Comparison of ENCODE assay signal across 7 mouse cellular contexts in the genomic region with DNA sequence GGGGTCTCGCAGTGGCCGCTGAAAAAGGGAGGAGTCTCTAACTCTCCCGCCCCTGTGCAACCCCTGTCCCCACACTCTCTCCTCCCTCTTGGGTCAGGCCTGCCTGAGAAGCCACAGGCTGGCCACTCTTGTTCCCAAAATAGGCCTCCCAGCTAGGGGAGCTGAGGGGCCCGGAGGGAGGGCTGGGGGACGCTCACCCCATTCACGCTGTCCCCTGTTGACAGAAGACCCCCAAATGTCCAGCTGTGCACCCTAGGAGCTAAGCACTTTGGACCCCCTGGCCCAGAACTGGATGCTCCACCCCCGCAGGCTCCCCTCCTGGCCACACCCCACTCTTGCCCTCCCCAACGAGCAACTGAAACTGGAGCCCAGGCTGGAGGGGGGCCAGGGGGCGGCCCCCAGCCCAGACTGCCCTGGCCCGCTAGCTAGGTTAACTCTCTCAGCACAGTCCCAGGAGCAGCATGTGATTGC. TPM values are rescaled to one million over a fixed set of nuclear protein-coding genes. Genes with fewer than 3 reads are reported as not detected.
DNase-seq lines count a peak whose midpoint lies in the region; ATAC-seq and TF ChIP-seq lines count a peak whose summit lies in the region.

No protein-coding gene starts in this region.

- ATAC-seq in hindbrain, embryonic 14.5 days (ENCODE audit: low FRiP score) = peak; percentile 15; the same call in 1 of the 2 replicates
- no peak for ATAC-seq in inflammation-experienced regulatory T-cells, adult 6 months

- H3K36me3 ChIP-seq in hindbrain, embryonic 14.5 days (replicated peaks; ENCODE audit: control insufficient read depth, insufficient read depth) = no peaks in the 10 kb centered on the region

- no peak for TF ChIP-seq CTCF in olfactory bulb, adult 2 months (IDR thresholded peaks at IDR 0.05; ENCODE audit: insufficient read depth, low read depth, low read length)

- no peak for TF ChIP-seq POLR2A in olfactory bulb, adult 2 months (IDR thresholded peaks at IDR 0.05; ENCODE audit: insufficient read depth, low read depth, low read length)

- H3K9ac ChIP-seq in hindbrain, embryonic 14.5 days = no peak overlapping the region

- H3K27ac ChIP-seq in hindbrain, embryonic 14.5 days = no peak overlapping the region
- no peak overlapping the region for H3K27ac ChIP-seq in olfactory bulb, adult 2 months (ENCODE audit: insufficient read depth, low read depth, low read length)

- H3K9me3 ChIP-seq in hindbrain, embryonic 14.5 days (ENCODE audit: control insufficient read depth, low read length) = no peaks in the 10 kb centered on the region

- H3K27me3 ChIP-seq in hindbrain, embryonic 14.5 days (ENCODE audit: control insufficient read depth, insufficient read depth, low read length) = peaks cover 33% of the 10 kb centered on the region

- H3K4me3 ChIP-seq in hindbrain, embryonic 14.5 days (replicated peaks; ENCODE audit: low read length) = no peak overlapping the region
- H3K4me3 ChIP-seq in olfactory bulb, adult 2 months (ENCODE audit: insufficient read depth, low read depth, low read length) = peak overlapping the region; percentile 25; the same call in 1 of the 2 replicates

- WGBS in hindbrain, embryonic 14.5 days = 5% methylated on average over 10 of the region's 10 CpGs
- 38% methylated on average over 10 of the region's 10 CpGs for WGBS in olfactory bulb, adult 2 months

- peak; percentile 62 for DNase-seq in right cerebral cortex, postnatal 4 days
- DNase-seq in right cerebral cortex, adult 2 months (ENCODE audit: low spot score in 2 of 2) = no peak
- DNase-seq in gastrocnemius, adult 18-20 months (ENCODE audit: low spot score) = peak; percentile 93
- DNase-seq in hindbrain, embryonic 14.5 days (ENCODE audit: low spot score) = no peak
- peak; percentile 68 for DNase-seq in liver

- peaks cover 22% of the 10 kb centered on the region; the same call in 1 of the 2 replicates for H3K4me1 ChIP-seq in hindbrain, embryonic 14.5 days (replicated peaks; ENCODE audit: control insufficient read depth, insufficient read depth, low read length)
- peaks cover 32% of the 10 kb centered on the region for H3K4me1 ChIP-seq in olfactory bulb, adult 2 months (ENCODE audit: control insufficient read depth, insufficient read depth, low read length)

- H3K4me2 ChIP-seq in hindbrain, embryonic 14.5 days (replicated peaks) = peak overlapping the region; percentile 18; the same call in 1 of the 2 replicates

RNA-seq across cellular contexts. Expression of gene Fxyd1, which starts 1.6 kb away (rescaled TPM):
- total RNA-seq in gastrocnemius, adult 18-20 months (2021) = 1,000 to 10,000 TPM in 1 of 2 experiments, 100 to 1,000 TPM in 1; 983 to 1,012 TPM
- polyA plus RNA-seq in hindbrain, embryonic 14.5 days (2014; fragmentation: Nextera tagmentation; extraction: Ambion mirVana) = 34.1 and 59.0 TPM in 2 replicates
- polyA plus RNA-seq in olfactory bulb, adult 2 months (2012; ENCODE audit: insufficient read depth, insufficient read length, low replicate concordance, missing spikeins) = not detected in 2 replicates
- under 1 TPM in 1 of 3 experiments, not detected in 2; 0.85 TPM for polyA plus RNA-seq in inflammation-experienced regulatory T-cells, adult 6 months (2017; shearing (Covaris generic))

RNA-seq across cellular contexts. Expression of gene Lgi4, which starts 3.8 kb away (rescaled TPM):
- total RNA-seq in gastrocnemius, adult 18-20 months (2021) = 1 to 10 TPM; 1.7 to 3.5 TPM
- polyA plus RNA-seq in hindbrain, embryonic 14.5 days (2014; fragmentation: Nextera tagmentation; extraction: Ambion mirVana) = 0.28 and 0.60 TPM in 2 replicates
- polyA plus RNA-seq in olfactory bulb, adult 2 months (2012; ENCODE audit: insufficient read depth, insufficient read length, low replicate concordance, missing spikeins) = not detected in 2 replicates
- polyA plus RNA-seq in inflammation-experienced regulatory T-cells, adult 6 months (2017; shearing (Covaris generic)) = under 1 TPM in 2 of 3 experiments, not detected in 1; 0.09 to 0.13 TPM

RNA-seq across cellular contexts. Expression of gene Fxyd7, which starts 4.1 kb away (rescaled TPM):
- 1 to 10 TPM in 1 of 2 experiments, under 1 TPM in 1; 0.94 to 1.2 TPM for total RNA-seq in gastrocnemius, adult 18-20 months (2021)
- 236 and 249 TPM in 2 replicates for polyA plus RNA-seq in hindbrain, embryonic 14.5 days (2014; fragmentation: Nextera tagmentation; extraction: Ambion mirVana)
- not detected in 2 replicates for polyA plus RNA-seq in olfactory bulb, adult 2 months (2012; ENCODE audit: insufficient read depth, insufficient read length, low replicate concordance, missing spikeins)
- not detected for polyA plus RNA-seq in inflammation-experienced regulatory T-cells, adult 6 months (2017; shearing (Covaris generic))

RNA-seq across cellular contexts. Expression of gene Fxyd5, which starts 13.1 kb away (rescaled TPM):
- 10 to 100 TPM in 1 of 2 experiments, 1 to 10 TPM in 1; 7.6 to 13.4 TPM for total RNA-seq in gastrocnemius, adult 18-20 months (2021)
- polyA plus RNA-seq in hindbrain, embryonic 14.5 days (2014; fragmentation: Nextera tagmentation; extraction: Ambion mirVana) = 13.6 and 14.8 TPM in 2 replicates
- not detected in 2 replicates for polyA plus RNA-seq in olfactory bulb, adult 2 months (2012; ENCODE audit: insufficient read depth, insufficient read length, low replicate concordance, missing spikeins)
- polyA plus RNA-seq in inflammation-experienced regulatory T-cells, adult 6 months (2017; shearing (Covaris generic)) = 1,000 to 10,000 TPM; 1,847 to 2,152 (median 2,080) TPM

RNA-seq across cellular contexts. Expression of gene Fxyd3, which starts 21.1 kb away (rescaled TPM):
- 1 to 10 TPM in 1 of 2 experiments, under 1 TPM in 1; 1.00 to 1.6 TPM for total RNA-seq in gastrocnemius, adult 18-20 months (2021)
- polyA plus RNA-seq in hindbrain, embryonic 14.5 days (2014; fragmentation: Nextera tagmentation; extraction: Ambion mirVana) = 0.66 TPM in 1 of 2 replicates, not detected in the other
- polyA plus RNA-seq in olfactory bulb, adult 2 months (2012; ENCODE audit: insufficient read depth, insufficient read length, low replicate concordance, missing spikeins) = not detected in 2 replicates
- under 1 TPM in 1 of 3 experiments, not detected in 2; 0.18 TPM for polyA plus RNA-seq in inflammation-experienced regulatory T-cells, adult 6 months (2017; shearing (Covaris generic))

Comparison
In these comparisons a context has a peak if more than half of its experiments do, and no peak if none do; other contexts are left out.
1. DNase-seq: peak in right cerebral cortex, postnatal 4 days (single experiment), gastrocnemius, adult 18-20 months (single experiment) and liver (single experiment); none in right cerebral cortex, adult 2 months (0 of 2) and hindbrain, embryonic 14.5 days (single experiment).
2. RNA of gene Fxyd1, which starts 1.6 kb away (polyA plus RNA-seq): 34.1 to 59.0 TPM in hindbrain, embryonic 14.5 days; not detected in olfactory bulb, adult 2 months and 0.85 TPM in inflammation-experienced regulatory T-cells, adult 6 months; every median in the first group is over 10 times any median in the second.
3. RNA of gene Fxyd7, which starts 4.1 kb away (polyA plus RNA-seq): 236 to 249 TPM in hindbrain, embryonic 14.5 days; not detected in olfactory bulb, adult 2 months and not detected in inflammation-experienced regulatory T-cells, adult 6 months; every median in the first group is over 100 times any median in the second.